Mouse (Mus musculus) thymus, postnatal 0 days (tissue): ENCODE measurements around the gene Tle3. TPM values are rescaled to one million over a fixed set of nuclear protein-coding genes. Genes with fewer than 3 reads are reported as not detected.

Source experiments
- DNase-seq: peaks from one replicate; pipeline ENCODE4 v3.0.0-alpha.2; 2015; ENCODE audit warnings: low spot score
- polyA plus RNA-seq: library from polyadenylated mRNA; unstranded; fragments of >200 nt; fragmentation: Nextera tagmentation; extraction: Ambion mirVana; gene quantifications from 2 replicates; pipeline ENCODE4 v1.2.1, GENCODE M21; 2015

The Tle3 gene
- polyA plus RNA-seq, 1 experiment from 2014 or later = 42.6 TPM

- no peak for DNase-seq
Observed at GRCm38 (mm10) chr9:61358933-61359332, 13.2 kb upstream of the Tle3 start.

GRCm38 (mm10) chr9:61359741-61360140, 12.4 kb upstream of the Tle3 start:
- DNase-seq = no peak

GRCm38 (mm10) chr9:61360163-61360562, 12.0 kb upstream of the Tle3 start:
- DNase-seq = no peak

GRCm38 (mm10) chr9:61360727-61361631, 11.2 kb upstream of the Tle3 start:
- DNase-seq = peak; percentile 61

DNA sequence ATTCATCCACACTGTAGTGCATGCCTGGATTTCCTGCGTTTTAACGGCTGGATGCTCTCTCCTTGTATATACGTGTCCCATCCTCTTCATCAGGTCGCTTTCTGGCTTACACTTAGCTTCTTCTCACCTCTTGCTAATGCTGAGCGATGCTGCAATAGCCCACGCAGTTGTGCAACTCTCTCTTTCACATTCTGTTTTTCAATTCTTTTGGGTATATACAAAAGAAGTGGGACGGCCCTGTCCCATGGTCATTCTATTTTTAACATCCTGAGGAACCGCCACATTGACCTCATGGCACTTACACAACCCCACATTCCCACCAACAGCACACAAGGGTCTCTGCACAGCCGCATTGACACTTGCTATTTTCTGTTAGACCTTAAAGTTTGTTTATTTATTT, 9.0 kb upstream of the Tle3 start:
- no peak for DNase-seq

- no peak for DNase-seq
Observed at GRCm38 (mm10) chr9:61366108-61366507, 6.1 kb upstream of the Tle3 start.

- DNase-seq = no peak
Observed at GRCm38 (mm10) chr9:61367156-61367555, 5.0 kb upstream of the Tle3 start.

- DNase-seq = no peak
Observed at GRCm38 (mm10) chr9:61367857-61368566, 4.2 kb upstream of the Tle3 start.

DNA sequence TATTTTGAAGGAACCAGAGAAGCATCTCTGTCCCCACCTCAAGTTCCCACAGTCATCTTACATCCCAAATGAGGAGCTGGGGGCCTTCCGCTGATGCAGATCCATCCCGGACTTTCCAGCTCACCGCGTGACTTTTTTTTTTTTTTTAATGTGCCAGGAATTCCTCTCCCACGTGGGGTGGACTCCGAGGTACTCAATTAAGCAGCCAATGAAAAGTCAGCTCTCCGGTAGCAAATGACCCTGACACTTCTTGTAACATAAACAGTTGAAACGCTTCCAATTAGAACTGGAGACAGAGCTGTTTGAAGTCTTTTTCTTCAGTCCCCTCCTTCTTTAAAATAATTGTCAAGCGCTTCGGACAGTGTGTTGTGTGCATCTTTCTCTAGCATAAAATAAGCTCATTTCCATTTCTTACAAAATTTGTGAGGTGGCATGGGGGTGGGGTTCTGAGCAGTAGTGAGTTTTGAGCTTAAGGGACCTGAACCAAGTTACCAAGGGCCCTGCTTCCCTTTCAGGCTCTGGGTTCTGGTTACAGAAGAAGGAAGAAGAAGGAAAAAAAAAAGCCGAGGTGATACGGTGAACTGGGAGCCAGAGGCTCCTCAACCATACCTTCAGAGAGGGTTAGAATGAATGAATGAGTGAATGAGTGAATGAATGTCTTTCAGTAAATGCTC, 3.5 kb upstream of the Tle3 start:
- no peak for DNase-seq

- peak; percentile 68 for DNase-seq
Observed at GRCm38 (mm10) chr9:61369316-61370273, 2.6 kb upstream of the Tle3 start.

DNA sequence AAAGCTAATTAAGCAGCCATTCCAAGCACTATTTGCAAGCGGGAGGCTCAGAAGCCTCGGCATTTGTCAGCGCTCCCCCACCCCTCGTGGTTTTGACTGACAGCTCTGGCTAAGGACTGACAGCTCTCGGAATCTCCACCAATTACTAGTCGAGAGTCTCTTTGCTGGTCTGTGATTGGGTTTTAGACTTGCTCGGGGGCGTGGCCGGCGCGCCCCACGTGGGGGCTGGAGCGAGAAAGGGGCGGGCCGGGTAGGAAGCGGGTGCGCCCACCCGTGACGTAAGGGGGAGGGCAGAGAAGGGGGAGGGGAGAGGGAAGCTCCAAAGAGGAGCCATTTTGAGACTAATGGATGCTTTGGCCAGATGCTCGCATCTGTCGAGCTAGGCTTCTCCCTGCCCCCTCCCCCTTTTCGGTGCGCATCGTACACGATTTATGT, 1.7 kb upstream of the Tle3 start:
- peak; percentile 99 for DNase-seq

DNA sequence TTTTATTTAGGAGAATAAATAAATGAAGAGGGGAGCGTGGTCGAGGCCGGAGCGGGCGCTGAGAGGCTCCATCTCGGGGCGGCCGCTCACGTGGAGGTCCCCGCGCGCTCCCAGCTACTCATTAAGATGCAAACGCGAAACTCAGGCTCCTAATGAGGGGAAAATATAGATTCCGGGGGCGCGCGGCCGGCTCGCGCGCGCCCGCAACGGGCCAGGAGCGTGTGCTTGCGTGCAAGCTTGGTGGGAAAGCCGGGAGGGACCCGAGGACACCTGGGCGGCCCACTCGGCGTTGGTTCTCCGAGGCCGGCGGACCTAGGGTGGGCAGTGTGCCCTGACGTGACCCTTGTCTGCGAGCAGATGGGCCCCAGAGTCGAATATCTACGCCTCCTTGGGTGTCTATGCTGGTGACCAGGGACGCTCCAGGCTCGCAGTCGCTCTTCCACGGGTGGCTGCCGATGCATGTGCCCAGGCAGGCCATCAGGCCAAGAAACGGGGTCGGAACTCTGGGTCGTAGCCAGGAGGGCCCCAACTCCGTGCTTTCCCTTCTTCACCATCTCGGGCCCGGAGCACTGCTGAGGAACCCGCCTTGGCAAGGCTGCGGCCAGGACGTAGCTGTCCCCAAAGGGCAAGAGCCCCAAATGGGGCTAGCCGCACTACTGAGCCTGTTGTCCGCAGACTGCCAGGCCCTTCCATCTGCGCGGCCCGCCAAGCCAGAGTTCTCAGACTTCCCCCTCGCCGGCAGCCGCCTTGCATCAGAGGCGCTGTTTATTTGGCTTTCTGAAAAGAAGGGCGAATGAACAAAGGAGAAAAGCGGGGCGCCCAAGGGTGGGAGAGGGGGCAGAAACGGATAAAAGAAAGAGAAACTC, 1.0 kb upstream of the Tle3 start:
- peak; percentile 62 for DNase-seq

- DNase-seq = no peak
Observed at GRCm38 (mm10) chr9:61372510-61372975, 377 bp downstream of the Tle3 start.

DNA sequence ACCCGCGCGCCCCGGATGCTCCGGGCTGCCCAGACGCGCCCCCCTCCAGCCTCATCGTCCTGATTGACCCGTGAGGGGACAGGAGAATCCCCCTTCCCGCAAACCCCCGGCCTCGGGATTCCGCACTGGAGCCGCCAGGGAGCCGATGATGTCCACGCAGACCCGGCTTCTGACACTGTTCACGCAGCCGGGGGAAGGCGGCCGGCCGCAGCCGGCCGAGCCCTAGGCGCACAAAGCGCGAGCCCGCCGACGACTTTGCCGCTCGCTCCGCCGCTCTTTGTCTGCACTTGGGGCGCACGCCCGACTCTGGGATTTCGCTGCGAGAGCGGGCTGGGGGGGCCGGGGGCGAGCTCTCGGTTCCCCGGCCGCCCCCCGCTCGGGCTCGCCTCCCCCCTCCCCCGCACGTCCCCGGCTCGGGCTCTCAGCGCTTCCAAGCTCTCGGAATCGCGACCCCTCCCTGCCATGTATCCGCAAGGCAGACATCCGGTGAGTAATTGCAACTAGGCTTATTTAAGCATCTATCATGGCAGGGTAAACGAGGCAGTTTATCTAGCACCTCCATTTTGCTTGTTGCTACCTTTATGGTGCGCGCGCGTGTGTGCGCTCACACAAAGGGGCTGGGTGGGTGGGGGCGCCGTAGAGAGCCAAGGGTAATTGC, 939 bp downstream of the Tle3 start:
- peak; percentile 74 for DNase-seq

DNA sequence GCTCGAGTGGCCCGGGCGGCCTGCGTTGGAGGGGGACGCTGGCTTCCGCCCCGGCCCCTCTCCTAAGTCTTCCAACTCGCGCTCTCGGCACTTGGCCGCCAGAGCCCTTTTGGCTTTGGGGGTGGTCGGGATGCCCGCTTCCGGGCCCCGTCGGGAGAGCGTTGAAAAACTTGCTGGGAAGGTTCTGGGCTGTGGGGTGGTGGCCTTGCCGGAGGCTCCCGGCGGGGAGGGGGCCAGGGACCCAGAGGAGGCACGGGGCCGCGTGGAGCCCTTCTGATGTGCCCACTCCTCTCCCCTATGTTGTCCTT, 1.4 kb downstream of the Tle3 start:
- no peak for DNase-seq

- DNase-seq = peak; percentile 54
Observed at GRCm38 (mm10) chr9:61373942-61374900, 2.1 kb downstream of the Tle3 start.

DNA sequence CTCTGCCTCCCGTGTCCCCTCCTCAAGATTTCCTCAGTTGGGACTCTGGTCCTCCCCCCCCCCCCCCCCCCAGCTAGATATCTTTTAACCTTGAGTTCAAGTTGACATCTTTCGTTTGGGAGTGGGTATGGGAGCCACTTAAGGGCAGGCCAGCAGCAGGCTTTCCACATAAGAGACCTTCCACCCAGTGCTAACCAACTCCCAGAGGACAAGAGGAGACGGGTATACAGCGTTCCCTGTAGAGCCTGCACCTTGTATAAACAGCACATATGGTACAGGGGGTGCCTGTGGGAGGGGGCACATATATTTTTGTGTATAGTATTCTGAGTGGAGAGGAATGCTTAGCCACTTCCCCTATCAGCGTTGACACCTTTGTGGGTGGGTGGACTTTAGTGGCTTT, 2.8 kb downstream of the Tle3 start:
- no peak for DNase-seq
